Comparison of ENCODE assay signal across 20 mouse cellular contexts in the genomic region with DNA sequence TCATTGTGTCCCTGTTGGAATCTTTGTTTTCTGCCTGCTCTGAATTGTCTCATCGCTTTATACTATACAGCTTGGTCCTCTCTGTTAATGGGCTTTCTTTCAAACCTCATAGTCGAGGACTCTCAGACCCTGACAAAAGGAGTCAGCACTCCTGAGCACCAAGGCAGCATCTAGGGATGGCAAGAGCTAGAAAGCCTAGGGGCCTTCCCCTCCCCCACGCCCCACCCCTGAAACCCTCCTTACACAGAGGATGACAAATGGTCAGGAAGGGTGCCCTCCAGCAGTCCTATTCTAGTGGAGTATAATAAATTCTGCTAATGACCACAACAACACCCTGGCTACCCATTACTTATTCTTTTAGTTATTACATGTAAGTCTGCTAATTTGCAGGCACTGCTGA.
A peak's percentile ranks its signal among the peaks of the same experiment; 100 is the strongest.
DNase-seq lines count a peak whose midpoint lies in the region; ATAC-seq lines count a peak whose summit lies in the region.
"Had no signal": no experiment of that assay in that cellular context is flagged by ENCODE, and none has a peak within 500 bp of the region (broad histone marks: within the 10 kb centered on the region; RNA-seq: fewer than 3 reads in every experiment).

No protein-coding gene starts in this region.

- H3K9ac ChIP-seq in neural tube, embryonic 11.5 days (ENCODE audit: low read length), result no peak overlapping the region
- no peak overlapping the region for H3K9ac ChIP-seq in neural tube, embryonic 12.5 days
- H3K9ac ChIP-seq: embryonic facial prominence, embryonic 12.5 days; forebrain, embryonic 12.5 days; heart, embryonic 13.5 days had no signal

- intact Hi-C loops in heart, postnatal 36 days (cut with DNase I), result no loop called here

- WGBS in heart, embryonic 10.5 days, result 72% methylated on average over 3 of the region's 3 CpGs
- 48% methylated on average over 3 of the region's 3 CpGs for WGBS in neural tube, embryonic 11.5 days
- 38% methylated on average over 3 of the region's 3 CpGs for WGBS in neural tube, embryonic 12.5 days

- H3K36me3 ChIP-seq in heart, embryonic 10.5 days, result peaks cover 7% of the 10 kb centered on the region; the same call in 1 of the 2 replicates
- H3K36me3 ChIP-seq in neural tube, embryonic 11.5 days (ENCODE audit: control insufficient read depth, insufficient read depth, low read length), result no peaks in the 10 kb centered on the region
- H3K36me3 ChIP-seq in neural tube, embryonic 12.5 days, result no peaks in the 10 kb centered on the region
- H3K36me3 ChIP-seq: embryonic facial prominence, embryonic 12.5 days; forebrain, embryonic 12.5 days; heart, embryonic 13.5 days had no signal

- H3K4me2 ChIP-seq in neural tube, embryonic 11.5 days (ENCODE audit: low read depth), result no peak overlapping the region
- H3K4me2 ChIP-seq in neural tube, embryonic 12.5 days (replicated peaks), result no peak overlapping the region
- H3K4me2 ChIP-seq: embryonic facial prominence, embryonic 12.5 days; forebrain, embryonic 12.5 days; heart, embryonic 13.5 days had no signal

- H3K27ac ChIP-seq in heart, embryonic 10.5 days, result peak overlapping the region; percentile 29; the same call in 1 of the 2 replicates
- H3K27ac ChIP-seq in neural tube, embryonic 11.5 days (ENCODE audit: low read depth, low read length), result no peak overlapping the region
- no peak overlapping the region for H3K27ac ChIP-seq in neural tube, embryonic 12.5 days
- H3K27ac ChIP-seq: embryonic facial prominence, embryonic 12.5 days; forebrain, embryonic 12.5 days; heart, adult 2 months; heart, embryonic 13.5 days had no signal

- peak; percentile 78 for ATAC-seq in neural tube, embryonic 11.5 days (ENCODE audit: insufficient read depth, low FRiP score, low TSS enrichment)
- ATAC-seq in neural tube, embryonic 12.5 days (ENCODE audit: low FRiP score, low read depth), result peak; percentile 61
- ATAC-seq in erythroid progenitor cell, adult 5-6 weeks (replicated peaks; ENCODE audit: low FRiP score, poor library complexity, severe bottlenecking), result no peak
- ATAC-seq: activated CD4-positive, CD25-positive, alpha-beta regulatory T cell, adult 4 months; forebrain, embryonic 16.5 days; Patski had no signal

- no peak for DNase-seq in heart, embryonic 10.5 days (ENCODE audit: low spot score)
- no peak for DNase-seq in heart, postnatal 36 days
- peak; percentile 54 for DNase-seq in neural tube, embryonic 11.5 days (ENCODE audit: low spot score)
- no peak for DNase-seq in neural tube, embryonic 10.5 days (ENCODE audit: extremely low spot score, low spot score)
- no peak for DNase-seq in Muller cell, postnatal 12 days (ENCODE audit: inconsistent ontology term)
- DNase-seq: adrenal gland, postnatal 14 days; cerebellum, adult 11-12 months; cerebellum, adult 9-10 months; cerebellum, postnatal 25 days; gastrocnemius, postnatal 10 days; heart, adult 2 months; heart, postnatal 4 days had no signal

- no peaks in the 10 kb centered on the region for H3K27me3 ChIP-seq in heart, embryonic 10.5 days (ENCODE audit: insufficient read depth, poor library complexity, severe bottlenecking)
- no peaks in the 10 kb centered on the region for H3K27me3 ChIP-seq in neural tube, embryonic 11.5 days (ENCODE audit: control insufficient read depth, insufficient read depth, low read length)
- no peaks in the 10 kb centered on the region for H3K27me3 ChIP-seq in neural tube, embryonic 12.5 days (replicated peaks)
- H3K27me3 ChIP-seq: embryonic facial prominence, embryonic 12.5 days; forebrain, embryonic 12.5 days; heart, embryonic 13.5 days; Patski had no signal

- H3K4me3 ChIP-seq in heart, embryonic 10.5 days, result no peak overlapping the region
- no peak overlapping the region for H3K4me3 ChIP-seq in neural tube, embryonic 11.5 days (ENCODE audit: low read depth, low read length)
- H3K4me3 ChIP-seq in neural tube, embryonic 12.5 days, result no peak overlapping the region
- H3K4me3 ChIP-seq: embryonic facial prominence, embryonic 12.5 days; forebrain, embryonic 12.5 days; heart, adult 2 months; heart, embryonic 13.5 days had no signal

- no peaks in the 10 kb centered on the region for H3K9me3 ChIP-seq in heart, embryonic 10.5 days
- H3K9me3 ChIP-seq in neural tube, embryonic 11.5 days (ENCODE audit: control insufficient read depth, low read length), result no peaks in the 10 kb centered on the region
- H3K9me3 ChIP-seq in neural tube, embryonic 12.5 days, result no peaks in the 10 kb centered on the region
- H3K9me3 ChIP-seq: embryonic facial prominence, embryonic 12.5 days; forebrain, embryonic 12.5 days had no signal

- peaks cover 28% of the 10 kb centered on the region; the same call in 1 of the 2 replicates for H3K4me1 ChIP-seq in heart, embryonic 10.5 days
- no peaks in the 10 kb centered on the region for H3K4me1 ChIP-seq in neural tube, embryonic 11.5 days (ENCODE audit: control insufficient read depth, insufficient read depth, low read length)
- H3K4me1 ChIP-seq in neural tube, embryonic 12.5 days, result peaks cover 7% of the 10 kb centered on the region
- H3K4me1 ChIP-seq: embryonic facial prominence, embryonic 12.5 days; forebrain, embryonic 12.5 days had no signal
